Mouse (Mus musculus) liver, embryonic 14.5 days (tissue): ENCODE results near the gene Myo1c.

ENCODE experiments used
- CTCF ChIP-seq: IDR thresholded peaks from 2 replicates; pipeline ENCODE4 v1.5.1; 2016; ENCODE audit warnings: antibody characterized with exemption, low read depth, control low read depth
- EP300 ChIP-seq: IDR thresholded peaks from 2 replicates; pipeline ENCODE4 v1.6.1; 2016; ENCODE audit warnings: antibody characterized with exemption, low read depth

GRCm38 (mm10) chr11:75684462-75684861 is 34.2 kb downstream of the Myo1c start:
- TF ChIP-seq EP300: no peak
- TF ChIP-seq CTCF: peak; percentile 40; the same call in 1 of the 2 replicates
